Mouse (Mus musculus) liver, adult 2 months (tissue): ENCODE measurements around the gene Krt222.

Experiments used
- CTCF ChIP-seq: fragments of 200-500 bp; IDR thresholded peaks from 2 replicates; pipeline ENCODE4 v1.5.1; 2011; ENCODE audit warnings: low read depth, low read length, control low read depth
- POLR2A ChIP-seq: fragments of 200-500 bp; IDR thresholded peaks from 2 replicates; pipeline ENCODE4 v1.6.1; 2011; ENCODE audit warnings: low read length, control low read depth; ENCODE audit not compliant: insufficient read depth; ENCODE audit errors: extremely low read depth

DNA sequence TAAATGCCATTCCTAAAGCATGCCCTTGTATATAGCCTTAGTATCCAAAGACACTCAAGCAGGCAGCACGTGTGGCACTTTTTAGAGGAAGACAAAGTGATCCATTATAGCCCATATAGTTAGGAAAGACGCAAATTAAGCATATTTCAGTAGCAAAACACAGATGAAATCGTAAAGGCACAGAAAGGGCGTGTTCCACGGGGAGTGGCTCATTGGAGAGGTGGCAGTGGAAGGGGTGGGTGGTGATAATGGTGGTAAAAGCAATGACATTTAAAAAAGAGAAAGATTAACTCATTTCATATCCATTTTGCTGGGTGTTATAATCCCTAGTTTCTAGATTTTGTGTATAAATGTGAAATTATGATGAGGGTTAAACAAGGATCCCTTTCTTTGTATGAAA lies 17.6 kb downstream of the Krt222 start:
- TF ChIP-seq POLR2A (no peak), CTCF (no peak)
